Mouse (Mus musculus) G1E (cell line): ENCODE measurements around the gene Man1a. TPM values are rescaled to one million over a fixed set of nuclear protein-coding genes. Genes with fewer than 3 reads are reported as not detected.

Experiments
- ATAC-seq: 2 replicates; pipeline ENCODE4 v1.8.0; 2016; ENCODE audit warnings: mild to moderate bottlenecking; ENCODE audit not compliant: insufficient number of reproducible peaks, poor library complexity, low FRiP score, severe bottlenecking; ENCODE audit errors: extremely low read depth
- DNase-seq: peaks from one replicate; pipeline ENCODE4 v3.0.0; 2012; ENCODE audit warnings: low spot score
- H3K27me3 ChIP-seq: 2 replicates; pipeline ENCODE4 v1.6.1; 2012; ENCODE audit warnings: mild to moderate bottlenecking, low read length, inconsistent platforms; ENCODE audit not compliant: insufficient read depth
- H3K36me3 ChIP-seq: replicated peaks from 2 replicates; pipeline ENCODE3; 2012; ENCODE audit warnings: mild to moderate bottlenecking, inconsistent platforms
- H3K4me1 ChIP-seq: 2 replicates; pipeline ENCODE4 v1.6.1; 2012; ENCODE audit warnings: low read depth, low read length, inconsistent platforms, mixed read lengths; ENCODE audit not compliant: insufficient read depth
- H3K4me3 ChIP-seq: 2 replicates; pipeline ENCODE4 v1.5.1; 2012; ENCODE audit warnings: low read depth, mild to moderate bottlenecking, inconsistent platforms, low read length, moderate library complexity, mixed read lengths
- H3K9me3 ChIP-seq: replicated peaks from 2 replicates; pipeline ENCODE4 v1.6.1; 2012; ENCODE audit warnings: inconsistent platforms
- CTCF ChIP-seq: IDR thresholded peaks from 2 replicates; pipeline ENCODE4 v1.5.1; 2012; ENCODE audit warnings: low read depth, low read length, inconsistent platforms, mixed read lengths
- GATA1 ChIP-seq: IDR thresholded peaks from 2 replicates; pipeline ENCODE4 v1.6.1; 2012; ENCODE audit warnings: borderline replicate concordance, low read length, inconsistent platforms, mixed read lengths
- GATA2 ChIP-seq: IDR thresholded peaks from 2 replicates; pipeline ENCODE4 v1.6.1; 2012; ENCODE audit warnings: low read depth, low read length, inconsistent platforms, borderline replicate concordance
- POLR2AphosphoS5 ChIP-seq: IDR thresholded peaks from 2 replicates; pipeline ENCODE4 v1.6.1; 2012; ENCODE audit warnings: low read depth, low read length, inconsistent platforms; ENCODE audit not compliant: insufficient replicate concordance
- TAL1 ChIP-seq: conservative IDR thresholded peaks from 2 replicates; pipeline ENCODE4 v1.6.1; 2012; ENCODE audit warnings: low read depth, low read length, inconsistent platforms, mixed read lengths
- polyA plus RNA-seq: library from polyadenylated mRNA; stranded (reverse); fragments of >175 nt; gene quantifications from 2 replicates; pipeline ENCODE4 v1.2.3, GENCODE M21; 2012
- total RNA-seq, 2 experiments: library from RNA; stranded (forward) in 1 of 2; stranded (reverse) in 1 of 2; fragments of 200-1000 nt in 1 of 2; fragments of >200 nt in 1 of 2; fragmentation: Nextera tagmentation in 1 of 2; gene quantifications; 2 replicates each; pipeline ENCODE4 v1.2.3; 2014 to 2017

Gene Man1a
- total and polyA plus RNA-seq, 3 experiments: 0.03 to 6.6 (median 0.05) TPM

DNA sequence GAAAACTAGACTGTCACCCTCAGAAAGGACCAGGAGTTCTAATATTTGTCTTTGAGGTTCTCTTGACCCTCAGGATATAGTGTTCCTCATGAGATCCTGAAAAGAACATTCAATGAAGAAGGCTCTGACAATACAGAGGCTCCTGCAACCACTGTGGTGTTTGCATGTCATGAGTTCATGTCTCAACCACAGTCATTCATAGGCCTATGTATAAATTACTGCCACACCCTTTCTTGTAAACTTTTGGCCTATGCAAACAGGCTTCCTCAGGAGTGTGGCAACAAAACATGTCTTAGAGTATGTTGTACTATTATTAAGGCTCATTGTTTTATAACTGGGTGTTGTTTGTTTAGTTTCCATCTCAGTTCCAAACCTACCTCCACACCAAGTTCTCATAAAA is 9.7 kb downstream of the Man1a start:
- H3K27me3 ChIP-seq: no peaks in the 10 kb centered on the region
- H3K9me3 ChIP-seq: 0 out of 2 replicates have a peak, but pooled peaks cover 3% of the 10 kb centered on the region
- H3K36me3 ChIP-seq: no peaks in the 10 kb centered on the region
- no peak overlapping the region for H3K4me3 ChIP-seq
- no peaks in the 10 kb centered on the region for H3K4me1 ChIP-seq
- DNase-seq (no peak), ATAC-seq (no peak)
- TF ChIP-seq CTCF (no peak), TAL1 (no peak), POLR2AphosphoS5 (no peak), GATA2 (no peak), GATA1 (no peak)

DNA sequence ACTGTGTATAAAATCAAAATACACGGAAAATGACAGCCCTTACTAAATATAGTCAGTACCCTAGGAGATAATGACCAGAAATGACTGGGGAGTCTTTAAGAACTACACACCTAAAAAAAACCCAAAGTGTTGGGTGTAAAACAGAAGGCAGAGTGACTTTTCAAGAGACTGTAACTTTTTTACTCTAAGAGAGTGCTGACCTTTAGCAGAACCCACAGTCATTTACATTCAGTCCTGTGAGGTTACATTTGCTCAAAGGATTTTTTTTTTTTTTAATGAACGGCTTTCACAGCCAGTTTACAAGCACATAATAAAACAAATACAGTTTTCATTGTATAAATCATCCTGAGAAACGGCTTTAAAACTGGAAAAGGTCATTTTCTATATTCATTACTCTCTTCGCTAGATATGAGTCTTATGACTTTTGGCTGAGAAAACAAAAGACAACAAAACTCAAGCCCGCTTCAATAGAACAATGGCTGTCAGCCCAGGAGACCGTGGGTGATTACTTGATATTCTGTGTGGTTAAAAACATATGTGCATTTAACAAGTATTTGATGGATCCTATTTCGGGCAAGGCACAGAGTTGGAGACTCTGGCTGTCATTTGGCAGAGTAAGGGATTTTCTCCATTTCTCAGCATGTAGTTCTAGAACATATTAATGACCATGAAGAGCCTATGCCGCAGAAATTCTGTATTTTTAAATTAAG is 12.7 kb downstream of the Man1a start:
- Histone ChIP-seq H3K36me3 (no peaks in the 10 kb centered on the region), H3K27me3 (no peaks in the 10 kb centered on the region), H3K4me1 (no peaks in the 10 kb centered on the region), H3K4me3 (no peak overlapping the region), H3K9me3 (peaks cover 10% of the 10 kb centered on the region)
- DNase-seq (no peak), ATAC-seq (no peak)
- TF ChIP-seq GATA2: no peak

DNA sequence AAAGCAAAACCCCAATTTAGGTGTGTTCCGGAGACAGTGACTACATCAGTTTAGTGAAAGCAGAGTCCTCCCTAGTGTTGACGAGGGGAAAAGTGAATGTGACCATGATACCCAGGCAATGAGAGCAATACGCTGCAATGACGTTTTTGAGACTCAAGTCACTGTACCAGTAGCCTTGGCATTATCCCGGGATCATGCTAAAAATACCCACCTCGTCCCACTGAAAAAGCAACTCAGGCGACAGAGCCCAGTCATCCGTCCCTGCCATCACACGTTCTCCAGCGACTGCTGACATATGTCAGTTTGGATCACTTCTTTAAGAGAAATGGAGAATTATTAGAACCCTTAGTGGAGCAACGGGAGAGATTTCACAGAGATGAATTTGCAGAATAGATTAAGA is 13.6 kb downstream of the Man1a start:
- no peaks in the 10 kb centered on the region for H3K27me3 ChIP-seq
- TF ChIP-seq TAL1 (no peak), CTCF (no peak), GATA1 (no peak), GATA2 (no peak), POLR2AphosphoS5 (no peak)
- DNase-seq (no peak), ATAC-seq (no peak)
- H3K4me1 ChIP-seq: no peaks in the 10 kb centered on the region
- peaks cover 10% of the 10 kb centered on the region for H3K9me3 ChIP-seq
- no peak overlapping the region for H3K4me3 ChIP-seq
- H3K36me3 ChIP-seq: no peaks in the 10 kb centered on the region

DNA sequence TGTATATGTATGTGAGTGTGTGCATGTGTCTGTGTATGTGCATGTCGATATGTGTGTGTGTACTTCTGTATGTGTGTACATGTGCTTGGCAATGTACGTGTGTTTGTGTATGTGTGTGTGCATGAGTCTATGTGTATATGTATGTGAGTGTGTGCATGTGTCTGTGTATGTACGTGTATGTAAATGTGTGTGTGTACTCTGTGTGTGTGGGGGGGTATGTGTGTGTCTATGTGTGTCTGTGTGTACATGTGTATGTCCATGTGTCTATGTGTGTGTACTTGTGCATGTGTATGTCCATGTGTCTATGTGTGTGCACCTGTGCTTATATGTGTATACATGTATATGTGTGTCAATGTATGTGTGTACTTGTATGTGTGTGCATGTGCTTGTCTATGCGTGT is 15.2 kb downstream of the Man1a start:
- Histone ChIP-seq H3K4me1 (no peaks in the 10 kb centered on the region), H3K36me3 (no peaks in the 10 kb centered on the region), H3K9me3 (peaks cover 10% of the 10 kb centered on the region), H3K27me3 (no peaks in the 10 kb centered on the region), H3K4me3 (no peak overlapping the region)
- no peak for DNase-seq
- TF ChIP-seq POLR2AphosphoS5 (no peak), GATA2 (no peak), TAL1 (no peak), GATA1 (no peak), CTCF (no peak)
- no peak for ATAC-seq

DNA sequence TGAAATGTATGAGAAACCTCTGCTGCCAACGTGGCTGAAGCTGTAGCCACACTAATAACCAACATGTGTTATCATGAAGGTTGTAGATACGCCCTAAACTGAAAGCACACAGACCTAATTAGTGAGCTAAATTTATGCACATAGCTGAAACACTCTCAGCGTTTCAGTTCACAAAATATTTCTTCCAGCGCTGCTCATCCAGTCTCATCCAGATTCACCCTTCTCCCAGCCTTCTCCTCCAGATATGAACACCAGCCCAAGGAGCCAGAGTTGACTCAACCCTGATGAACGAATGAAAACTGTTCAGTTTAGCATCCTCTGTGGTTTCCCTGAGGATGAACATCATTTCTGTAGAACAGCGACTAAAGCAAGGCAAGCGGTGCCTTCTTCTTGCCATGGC is 15.8 kb downstream of the Man1a start:
- TF ChIP-seq CTCF: no peak
- TF ChIP-seq GATA2: no peak
- no peak for TF ChIP-seq TAL1
- TF ChIP-seq POLR2AphosphoS5: no peak
- no peak for TF ChIP-seq GATA1
- no peak overlapping the region for H3K4me3 ChIP-seq
- H3K9me3 ChIP-seq: peaks cover 10% of the 10 kb centered on the region
- no peaks in the 10 kb centered on the region for H3K4me1 ChIP-seq
- H3K36me3 ChIP-seq: no peaks in the 10 kb centered on the region
- ATAC-seq: no peak
- no peaks in the 10 kb centered on the region for H3K27me3 ChIP-seq
- no peak for DNase-seq

DNA sequence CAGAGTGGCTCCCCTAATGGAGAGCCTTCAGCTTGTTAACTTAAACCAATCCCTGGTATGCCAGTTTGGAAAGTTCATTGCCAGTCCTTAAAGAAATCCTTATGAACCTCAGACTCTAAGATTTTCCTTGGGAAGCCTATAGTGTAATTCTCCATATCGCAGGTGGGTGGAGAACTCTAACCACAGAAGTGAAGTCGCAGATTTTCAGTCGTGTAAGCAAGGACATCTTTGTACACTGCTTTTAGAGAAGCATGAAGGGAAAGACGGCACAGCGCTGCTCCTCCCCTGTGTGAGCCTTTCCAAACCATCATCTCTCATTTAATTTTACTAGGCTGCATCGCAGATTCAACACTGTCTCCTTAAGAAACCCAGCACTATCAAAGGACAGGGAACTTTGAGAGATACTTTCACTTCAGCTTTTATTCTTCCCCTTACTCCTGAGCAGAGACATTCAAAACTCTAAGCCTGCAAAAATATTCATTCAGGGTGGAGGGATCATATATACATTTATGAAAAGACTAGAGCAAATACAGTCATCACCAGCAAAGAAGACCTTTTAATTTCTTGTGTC is 16.6 kb downstream of the Man1a start:
- no peak for ATAC-seq
- Histone ChIP-seq H3K9me3 (peaks cover 10% of the 10 kb centered on the region), H3K4me3 (no peak overlapping the region), H3K4me1 (no peaks in the 10 kb centered on the region), H3K36me3 (no peaks in the 10 kb centered on the region), H3K27me3 (no peaks in the 10 kb centered on the region)
- DNase-seq: no peak
- TF ChIP-seq CTCF (no peak), GATA2 (no peak), GATA1 (no peak), POLR2AphosphoS5 (no peak), TAL1 (no peak)
